Mouse (Mus musculus) brain, embryonic 14.5 days (tissue): Measurements from ENCODE around the gene Olfr699.

Source experiments
- CTCF ChIP-seq: fragments of 200-500 bp; IDR thresholded peaks from 2 replicates; pipeline ENCODE4 v1.5.1; 2012; ENCODE audit warnings: inconsistent platforms, mild to moderate bottlenecking, moderate library complexity, borderline replicate concordance; ENCODE audit not compliant: insufficient read depth, insufficient read length; ENCODE audit errors: extremely low read depth
- POLR2A ChIP-seq: fragments of 200-500 bp; IDR thresholded peaks from 2 replicates; pipeline ENCODE4 v1.6.1; 2012; ENCODE audit warnings: mild to moderate bottlenecking, inconsistent platforms, borderline replicate concordance; ENCODE audit not compliant: poor library complexity, insufficient read depth, insufficient read length, severe bottlenecking; ENCODE audit errors: extremely low read depth

- no peak for TF ChIP-seq CTCF
- no peak for TF ChIP-seq POLR2A
Observed at GRCm38 (mm10) chr7:106818414-106818813, 25.4 kb upstream of the Olfr699 start.
